Mouse (Mus musculus) lung, postnatal 0 days (tissue): ENCODE results near the gene Gpr84. TPM values are rescaled to one million over a fixed set of nuclear protein-coding genes. Genes with fewer than 3 reads are reported as not detected.

Source experiments
- ATAC-seq: fragments of 200-750 bp; cut with Nextera tagmentation; 2 replicates; pipeline ENCODE4 v1.8.0; 2017; ENCODE audit warnings: moderate library complexity
- DNase-seq: peaks from one replicate; pipeline ENCODE4 v3.0.0-alpha.2; 2016; ENCODE audit warnings: low spot score
- H3K27ac ChIP-seq: fragments of 300-500 bp; sonication (generic); 2 replicates; pipeline ENCODE4 v1.5.1; 2014; ENCODE audit warnings: antibody characterized with exemption, mild to moderate bottlenecking, low read length, mixed read lengths
- H3K27me3 ChIP-seq: fragments of 300-500 bp; sonication (generic); replicated peaks from 2 replicates; pipeline ENCODE4 v1.6.1; 2014; ENCODE audit warnings: low read length, mixed read lengths; ENCODE audit not compliant: insufficient read depth
- H3K36me3 ChIP-seq: fragments of 300-500 bp; sonication (generic); 2 replicates; pipeline ENCODE4 v1.6.1; 2014; ENCODE audit warnings: low read length, mixed read lengths; ENCODE audit not compliant: insufficient read depth
- H3K4me1 ChIP-seq: fragments of 300-500 bp; sonication (generic); 2 replicates; pipeline ENCODE4 v1.6.1; 2014; ENCODE audit warnings: antibody characterized with exemption, low read depth, low read length, mixed read lengths; ENCODE audit not compliant: insufficient read depth
- H3K4me2 ChIP-seq: fragments of 300-500 bp; sonication (generic); replicated peaks from 2 replicates; pipeline ENCODE4 v1.6.1; 2014; ENCODE audit warnings: low read depth, mild to moderate bottlenecking, low read length, moderate library complexity, mixed read lengths
- H3K4me3 ChIP-seq: fragments of 300-500 bp; sonication (generic); 2 replicates; pipeline ENCODE4 v1.5.1; 2014; ENCODE audit warnings: low read depth, low read length
- H3K9ac ChIP-seq: fragments of 300-500 bp; sonication (generic); replicated peaks from 2 replicates; pipeline ENCODE4 v1.6.1; 2014; ENCODE audit warnings: low read depth, mild to moderate bottlenecking
- H3K9me3 ChIP-seq: fragments of 300-500 bp; sonication (generic); 2 replicates; pipeline ENCODE4 v1.6.1; 2016; ENCODE audit warnings: low read length, mixed read lengths
- CTCF ChIP-seq: IDR thresholded peaks from 2 replicates; pipeline ENCODE4 v1.5.1; 2016; ENCODE audit warnings: antibody characterized with exemption, mild to moderate bottlenecking
- EP300 ChIP-seq: IDR thresholded peaks from 2 replicates; pipeline ENCODE4 v1.6.1; 2016; ENCODE audit warnings: antibody characterized with exemption, mild to moderate bottlenecking, control low read depth
- WGBS: fragments of 180-500 bp; shearing (Covaris S2); extraction: QIAGEN DNeasy Blood & Tissue Kit; methylation state at CpG from one replicate; pipeline ENCODE4 v1.1.7; 2014; 5-methylcytosine and 5-hydroxymethylcytosine counted together
- polyA plus RNA-seq: library from polyadenylated mRNA; unstranded; fragments of >200 nt; fragmentation: Nextera tagmentation; extraction: Ambion mirVana; gene quantifications from 2 replicates; pipeline ENCODE4 v1.2.1, GENCODE M21; 2015

Gene Gpr84
- polyA plus RNA-seq: 0.67 and 2.2 TPM in 2 replicates

- Histone ChIP-seq H3K27ac (no peak within 1 kb of the TSS), H3K4me3 (no peak within 1 kb of the TSS)
These were observed at the start of gene Gpr84 for GRCm38 (mm10) chr15:103310365-103310910. Gene Gpr84, minus strand, starts transcription at chr15:103310612.

GRCm38 (mm10) chr15:103359869-103360602 is 49.6 kb upstream of the Gpr84 start:
- peaks cover 3% of the 10 kb centered on the region; the same call in 1 of the 2 replicates for H3K4me1 ChIP-seq
- DNase-seq: no peak
- no peak overlapping the region for H3K9ac ChIP-seq
- no peak overlapping the region for H3K4me2 ChIP-seq
- no peak overlapping the region for H3K27ac ChIP-seq
- H3K27me3 ChIP-seq: no peaks in the 10 kb centered on the region
- no peaks in the 10 kb centered on the region for H3K9me3 ChIP-seq
- WGBS: 82% methylated on average over 5 of the region's 5 CpGs
- H3K36me3 ChIP-seq: 0 out of 2 replicates have a peak, but pooled peaks cover 5% of the 10 kb centered on the region
- ATAC-seq: no peak
- H3K4me3 ChIP-seq: no peak overlapping the region
- no peak for TF ChIP-seq CTCF
- TF ChIP-seq EP300: no peak

More at GRCm38 (mm10) chr15:103310365-103310910, at the start of gene Gpr84:
- H3K27me3 ChIP-seq: no peaks in the 10 kb centered on the region
- WGBS: 35% methylated on average over 6 of the region's 6 CpGs
- no peak for TF ChIP-seq EP300
- TF ChIP-seq CTCF: no peak
- DNase-seq (no peak), ATAC-seq (no peak)
- H3K4me1 ChIP-seq: peaks cover 8% of the 10 kb centered on the region; the same call in 1 of the 2 replicates
- no peaks in the 10 kb centered on the region for H3K9me3 ChIP-seq
- no peak within 1 kb of the TSS for H3K4me2 ChIP-seq
- H3K9ac ChIP-seq: no peak within 1 kb of the TSS
- H3K36me3 ChIP-seq: no peaks in the 10 kb centered on the region

- Histone ChIP-seq H3K27me3 (no peaks in the 10 kb centered on the region), H3K4me2 (no peak overlapping the region), H3K27ac (no peak overlapping the region), H3K9me3 (no peaks in the 10 kb centered on the region), H3K36me3 (peaks cover 5% of the 10 kb centered on the region; the same call in 1 of the 2 replicates), H3K4me3 (no peak overlapping the region), H3K9ac (no peak overlapping the region), H3K4me1 (peaks cover 3% of the 10 kb centered on the region; the same call in 1 of the 2 replicates)
- TF ChIP-seq EP300: no peak
- no peak for TF ChIP-seq CTCF
- DNase-seq: no peak
- 29% methylated on average over 1 of the region's 1 CpGs for WGBS
- no peak for ATAC-seq
These were observed 48.7 kb upstream of the Gpr84 start for GRCm38 (mm10) chr15:103359122-103359510.

- Histone ChIP-seq H3K4me3 (no peak overlapping the region), H3K4me2 (no peak overlapping the region), H3K36me3 (peaks cover 8% of the 10 kb centered on the region; the same call in 1 of the 2 replicates), H3K9me3 (no peaks in the 10 kb centered on the region), H3K9ac (no peak overlapping the region), H3K27me3 (no peaks in the 10 kb centered on the region), H3K4me1 (peaks cover 3% of the 10 kb centered on the region; the same call in 1 of the 2 replicates), H3K27ac (peak overlapping the region; percentile 2; the same call in 1 of the 2 replicates)
- ATAC-seq: peak; percentile 49
- peak; percentile 28 for DNase-seq
- TF ChIP-seq CTCF (peak; percentile 9; the same call in 1 of the 2 replicates), EP300 (peak; percentile 30; the same call in 1 of the 2 replicates)
- 24% methylated on average over 4 of the region's 4 CpGs for WGBS
These were observed 48.1 kb upstream of the Gpr84 start for GRCm38 (mm10) chr15:103358278-103359121.

GRCm38 (mm10) chr15:103357817-103358216 is 47.4 kb upstream of the Gpr84 start:
- H3K27me3 ChIP-seq: no peaks in the 10 kb centered on the region
- peaks cover 3% of the 10 kb centered on the region; the same call in 1 of the 2 replicates for H3K4me1 ChIP-seq
- WGBS: 56% methylated on average over 4 of the region's 4 CpGs
- TF ChIP-seq EP300 (no peak), CTCF (no peak)
- ATAC-seq (no peak), DNase-seq (no peak)
- H3K27ac ChIP-seq: no peak overlapping the region
- no peak overlapping the region for H3K4me2 ChIP-seq
- peaks cover 10% of the 10 kb centered on the region; the same call in 1 of the 2 replicates for H3K36me3 ChIP-seq
- H3K9ac ChIP-seq: no peak overlapping the region
- H3K9me3 ChIP-seq: no peaks in the 10 kb centered on the region
- no peak overlapping the region for H3K4me3 ChIP-seq

- Histone ChIP-seq H3K4me1 (no peaks in the 10 kb centered on the region), H3K9ac (no peak overlapping the region), H3K4me2 (no peak overlapping the region), H3K36me3 (peaks cover 10% of the 10 kb centered on the region; the same call in 1 of the 2 replicates), H3K27ac (no peak overlapping the region), H3K27me3 (no peaks in the 10 kb centered on the region), H3K9me3 (no peaks in the 10 kb centered on the region), H3K4me3 (no peak overlapping the region)
- no peak for ATAC-seq
- 75% methylated on average over 4 of the region's 4 CpGs for WGBS
- DNase-seq: no peak
- TF ChIP-seq CTCF (no peak), EP300 (no peak)
These were observed 45.7 kb upstream of the Gpr84 start for GRCm38 (mm10) chr15:103356130-103356529.
